Mouse (Mus musculus) forebrain, embryonic 14.5 days (tissue): ENCODE data around the gene Clcn1. TPM values are rescaled to one million over a fixed set of nuclear protein-coding genes. Genes with fewer than 3 reads are reported as not detected.
A peak's percentile ranks its signal among the peaks of the same experiment; 100 is the strongest.

Experiments used
- ATAC-seq: fragments of 200-750 bp; cut with Nextera tagmentation; 2 replicates; pipeline ENCODE4 v1.8.0; 2017; ENCODE audit warnings: mild to moderate bottlenecking, moderate library complexity
- DNase-seq: peaks from one replicate; pipeline ENCODE4 v3.0.0-alpha.2; 2015; ENCODE audit warnings: low spot score
- H3K27ac ChIP-seq: fragments of 300-500 bp; sonication (generic); 2 replicates; pipeline ENCODE4 v1.5.1; 2014; ENCODE audit warnings: low read depth, mild to moderate bottlenecking, control low read depth, low read length, moderate library complexity
- H3K27me3 ChIP-seq: fragments of 300-500 bp; sonication (generic); replicated peaks from 2 replicates; pipeline ENCODE4 v1.6.1; 2014; ENCODE audit warnings: low read length, control low read depth, mixed read lengths; ENCODE audit not compliant: control insufficient read depth, insufficient read depth
- H3K36me3 ChIP-seq: fragments of 300-500 bp; sonication (generic); 2 replicates; pipeline ENCODE4 v1.6.1; 2014; ENCODE audit warnings: low read length, control low read depth; ENCODE audit not compliant: control insufficient read depth, insufficient read depth
- H3K4me1 ChIP-seq: fragments of 300-500 bp; sonication (generic); 2 replicates; pipeline ENCODE4 v1.6.1; 2014; ENCODE audit warnings: antibody characterized with exemption, low read length, control low read depth; ENCODE audit not compliant: control insufficient read depth, insufficient read depth
- H3K4me2 ChIP-seq: fragments of 300-500 bp; sonication (generic); 2 replicates; pipeline ENCODE4 v1.6.1; 2014; ENCODE audit warnings: mild to moderate bottlenecking, control low read depth, low read length
- H3K4me3 ChIP-seq: fragments of 300-500 bp; sonication (generic); 2 replicates; pipeline ENCODE4 v1.5.1; 2014; ENCODE audit warnings: low read depth, low read length, control low read depth
- H3K9ac ChIP-seq: fragments of 300-500 bp; sonication (generic); 2 replicates; pipeline ENCODE4 v1.6.1; 2014; ENCODE audit warnings: mild to moderate bottlenecking, low read length, control low read depth, moderate library complexity
- H3K9me3 ChIP-seq: fragments of 300-500 bp; sonication (generic); replicated peaks from 2 replicates; pipeline ENCODE4 v1.6.1; 2016; ENCODE audit warnings: low read length, control low read depth, mixed read lengths; ENCODE audit not compliant: control insufficient read depth
- WGBS: fragments of 180-500 bp; shearing (Covaris S2); extraction: QIAGEN DNeasy Blood & Tissue Kit; methylation state at CpG from one replicate; pipeline ENCODE4 v1.1.7; 2014; 5-methylcytosine and 5-hydroxymethylcytosine counted together
- polyA plus RNA-seq: library from polyadenylated mRNA; unstranded; fragments of >200 nt; fragmentation: Nextera tagmentation; extraction: Ambion mirVana; gene quantifications from 2 replicates; pipeline ENCODE4 v1.2.1, GENCODE M21; 2014

The Clcn1 gene
- polyA plus RNA-seq, 1 experiment from 2014 or later, result 1.3 TPM

DNA sequence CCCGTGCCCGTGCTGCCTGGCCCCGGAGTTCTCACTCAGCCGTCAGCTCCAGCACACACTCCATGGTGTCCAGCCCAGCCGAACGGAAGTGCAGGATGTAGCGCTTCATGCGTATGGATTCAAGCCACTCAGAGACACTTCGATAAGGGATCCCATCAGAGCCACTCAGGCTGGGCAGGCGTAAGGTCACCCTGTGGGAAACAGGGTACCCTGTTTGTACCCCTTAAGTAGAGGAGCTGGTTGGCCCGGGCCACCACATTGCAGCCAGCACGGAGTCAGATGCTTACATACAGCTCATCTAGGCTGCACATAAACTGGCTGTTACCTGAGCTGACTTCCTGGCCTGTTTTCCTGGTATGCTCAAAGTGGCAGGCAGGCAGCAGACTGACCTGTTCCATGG lies 72.4 kb downstream of the Clcn1 start:
- H3K36me3 ChIP-seq, result peaks cover 50% of the 10 kb centered on the region
- H3K4me2 ChIP-seq, result no peak overlapping the region
- WGBS, result 97% methylated on average over 12 of the region's 12 CpGs
- no peak overlapping the region for H3K27ac ChIP-seq
- no peak for ATAC-seq
- H3K4me3 ChIP-seq, result no peak overlapping the region
- H3K9ac ChIP-seq, result no peak overlapping the region
- no peaks in the 10 kb centered on the region for H3K27me3 ChIP-seq
- peaks cover 6% of the 10 kb centered on the region for H3K4me1 ChIP-seq
- no peaks in the 10 kb centered on the region for H3K9me3 ChIP-seq
- DNase-seq, result no peak

DNA sequence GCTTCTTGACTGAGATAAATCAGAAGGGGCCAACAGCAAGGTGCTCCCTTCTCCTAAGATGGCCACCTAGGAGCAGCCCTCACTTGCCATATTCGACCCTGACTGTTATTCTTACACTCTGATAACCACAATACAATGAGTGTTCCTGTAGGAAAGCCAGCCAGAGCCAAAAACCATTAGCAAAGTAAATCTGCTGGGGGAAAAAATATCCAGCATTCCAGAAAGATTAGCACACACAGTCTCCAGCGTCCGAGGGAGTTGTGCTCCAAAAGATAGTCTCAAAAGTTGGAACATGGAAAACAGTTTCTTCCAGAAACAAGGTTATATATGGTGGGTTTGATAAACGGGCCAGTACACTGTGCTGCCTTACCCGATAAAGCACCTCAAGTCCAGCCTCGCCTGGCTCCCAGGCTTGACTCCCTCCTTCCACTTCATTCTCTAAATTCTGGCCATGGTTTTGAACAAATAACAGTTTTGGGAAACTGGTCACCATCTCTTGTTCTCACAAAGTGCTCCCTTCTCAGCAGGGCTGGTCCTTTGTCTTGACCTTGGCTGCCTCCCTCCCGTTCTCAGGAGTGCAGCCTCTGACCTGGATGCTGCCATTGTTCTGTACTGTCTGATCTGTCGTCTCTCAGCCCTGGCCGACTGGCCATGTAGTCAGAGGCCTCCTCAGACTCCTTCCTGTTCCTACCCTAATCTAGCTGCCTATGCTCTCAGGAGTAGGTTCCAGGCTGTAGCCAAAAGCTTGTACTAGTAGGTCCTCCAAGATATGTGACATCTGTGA lies 73.1 kb downstream of the Clcn1 start:
- WGBS, result 76% methylated on average over 9 of the region's 9 CpGs
- no peaks in the 10 kb centered on the region for H3K27me3 ChIP-seq
- no peak overlapping the region for H3K27ac ChIP-seq
- H3K9me3 ChIP-seq, result no peaks in the 10 kb centered on the region
- H3K4me1 ChIP-seq, result no peaks in the 10 kb centered on the region
- ATAC-seq (no peak), DNase-seq (no peak)
- no peak overlapping the region for H3K9ac ChIP-seq
- H3K4me2 ChIP-seq, result no peak overlapping the region
- no peak overlapping the region for H3K4me3 ChIP-seq
- peaks cover 50% of the 10 kb centered on the region for H3K36me3 ChIP-seq

DNA sequence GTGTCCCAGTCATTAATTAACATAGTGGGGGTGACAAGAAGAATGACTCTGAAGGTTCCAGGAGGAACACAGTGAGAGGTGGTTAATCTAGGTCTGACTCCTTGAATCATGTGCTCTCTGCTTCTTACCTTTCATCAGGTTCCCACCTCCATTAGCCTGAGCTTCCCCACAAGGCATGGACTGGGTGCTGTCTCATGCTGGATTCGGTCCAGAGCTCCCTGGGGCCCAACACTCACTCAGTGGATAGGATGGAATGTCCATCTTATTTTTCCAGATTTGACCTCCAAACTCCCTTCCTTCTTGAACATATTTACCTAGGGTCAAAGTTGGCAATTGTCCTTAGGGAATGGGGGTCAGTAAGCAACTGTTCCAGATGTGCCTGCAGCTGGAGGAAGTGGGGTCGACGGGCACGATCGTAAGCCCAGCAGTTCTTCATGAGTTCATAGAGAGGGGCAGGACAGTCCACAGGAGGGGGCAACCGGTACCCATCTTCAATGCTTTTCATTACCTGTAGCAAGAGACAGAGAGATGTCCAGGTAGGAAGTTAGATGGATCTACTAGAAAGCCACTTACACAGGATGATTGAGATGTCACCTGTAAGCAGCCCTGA lies 73.9 kb downstream of the Clcn1 start:
- Histone ChIP-seq H3K4me2 (no peak overlapping the region), H3K4me3 (no peak overlapping the region), H3K27me3 (no peaks in the 10 kb centered on the region), H3K36me3 (peaks cover 48% of the 10 kb centered on the region), H3K9me3 (no peaks in the 10 kb centered on the region), H3K4me1 (no peaks in the 10 kb centered on the region), H3K27ac (no peak overlapping the region), H3K9ac (no peak overlapping the region)
- DNase-seq (no peak), ATAC-seq (no peak)
- 90% methylated on average over 6 of the region's 6 CpGs for WGBS

DNA sequence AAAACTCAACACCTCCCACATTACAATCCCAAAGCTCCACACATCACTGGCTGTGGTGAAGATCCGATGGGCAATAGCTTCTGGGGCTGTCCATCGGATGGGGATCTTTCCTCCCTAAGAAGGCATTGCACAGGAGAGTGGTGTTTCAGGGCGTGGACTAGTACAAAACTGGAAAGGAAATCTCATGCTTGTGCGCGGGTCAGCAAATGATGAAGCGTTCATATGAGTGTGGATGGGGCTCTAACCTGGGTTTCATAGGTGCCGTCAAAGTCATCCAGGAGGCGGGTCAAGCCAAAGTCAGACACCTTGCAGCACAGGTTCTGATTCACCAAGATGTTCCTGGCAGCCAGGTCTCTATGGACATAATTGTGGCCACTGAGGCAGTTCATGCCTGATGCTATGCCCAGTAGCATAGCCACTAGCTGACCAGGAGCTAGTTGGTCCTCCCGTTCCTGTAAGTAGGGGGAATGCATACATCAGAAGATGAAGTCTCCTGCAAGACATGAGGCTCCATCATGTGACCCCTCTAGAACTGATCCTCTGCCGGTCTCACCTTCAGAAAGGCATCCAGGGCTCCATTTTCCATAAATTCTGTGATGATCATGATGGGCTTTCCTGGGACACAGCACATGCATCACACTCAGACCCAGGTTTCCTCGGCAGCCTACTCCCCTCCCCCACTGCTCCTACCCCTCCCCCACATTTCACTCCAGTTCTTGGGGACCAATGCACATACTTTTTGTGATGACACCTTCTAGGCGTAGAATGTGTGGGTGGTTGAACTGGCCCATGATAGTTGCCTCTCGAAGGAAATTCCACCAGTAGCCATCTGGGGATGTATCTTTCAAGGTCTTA lies 74.8 kb downstream of the Clcn1 start:
- ATAC-seq, result no peak
- 94% methylated on average over 13 of the region's 13 CpGs for WGBS

DNA sequence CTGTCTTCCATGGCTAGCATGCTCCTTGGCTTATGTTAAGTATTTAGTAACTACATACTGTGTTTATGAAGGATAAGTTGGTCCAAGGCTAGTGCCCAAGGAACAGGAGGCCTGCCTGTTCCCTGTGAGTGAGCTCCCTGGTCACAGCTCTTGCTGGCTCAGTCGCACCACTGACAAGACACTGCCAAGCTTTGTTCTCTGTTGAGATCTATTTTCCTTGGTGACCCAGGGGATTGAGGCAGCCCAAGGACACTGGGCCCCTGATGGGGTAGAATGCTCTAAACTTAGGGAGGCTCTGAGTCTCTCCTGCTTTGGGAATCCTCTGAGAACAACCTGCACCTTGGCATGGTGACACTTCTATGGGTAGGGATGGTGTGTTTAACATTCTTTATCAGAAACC lies 75.6 kb downstream of the Clcn1 start:
- Histone ChIP-seq H3K4me2 (no peak overlapping the region), H3K27ac (no peak overlapping the region), H3K36me3 (peaks cover 31% of the 10 kb centered on the region), H3K4me3 (no peak overlapping the region), H3K27me3 (no peaks in the 10 kb centered on the region), H3K9me3 (no peaks in the 10 kb centered on the region), H3K9ac (no peak overlapping the region), H3K4me1 (no peaks in the 10 kb centered on the region)
- ATAC-seq (no peak), DNase-seq (no peak)
- WGBS, result 62% methylated on average over 1 of the region's 1 CpGs

More for the DNA sequence above, 74.8 kb downstream of the Clcn1 start:
- no peaks in the 10 kb centered on the region for H3K9me3 ChIP-seq
- H3K36me3 ChIP-seq, result peaks cover 39% of the 10 kb centered on the region
- H3K4me3 ChIP-seq, result no peak overlapping the region
- no peak overlapping the region for H3K9ac ChIP-seq
- no peaks in the 10 kb centered on the region for H3K27me3 ChIP-seq
- no peak overlapping the region for H3K4me2 ChIP-seq
- H3K4me1 ChIP-seq, result no peaks in the 10 kb centered on the region
- no peak overlapping the region for H3K27ac ChIP-seq
- DNase-seq, result no peak

DNA sequence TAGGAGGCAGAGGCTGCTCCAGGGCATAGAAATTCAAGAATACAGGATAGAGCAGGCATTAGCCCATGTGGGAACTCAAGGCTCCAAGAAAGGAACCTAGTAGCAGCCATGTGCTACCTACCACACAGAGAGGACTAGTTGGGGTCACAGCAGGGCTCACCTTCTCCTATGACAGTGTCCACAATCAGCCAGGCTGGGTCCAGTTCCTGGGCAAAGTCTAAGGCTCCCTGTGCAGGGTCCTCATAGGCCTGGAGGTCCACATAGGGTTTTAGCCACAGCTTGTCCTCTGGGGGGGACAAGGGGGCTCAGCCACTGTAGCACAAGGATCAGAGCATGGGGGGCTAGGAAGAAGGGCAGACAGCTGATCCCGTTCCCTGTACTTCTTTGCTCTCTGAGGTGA lies 76.0 kb downstream of the Clcn1 start:
- Histone ChIP-seq H3K4me2 (no peak overlapping the region), H3K4me1 (no peaks in the 10 kb centered on the region), H3K9me3 (no peaks in the 10 kb centered on the region), H3K27ac (no peak overlapping the region), H3K27me3 (no peaks in the 10 kb centered on the region), H3K36me3 (peaks cover 27% of the 10 kb centered on the region), H3K9ac (no peak overlapping the region), H3K4me3 (no peak overlapping the region)
- no peak for ATAC-seq
- WGBS, result 76% methylated on average over 1 of the region's 1 CpGs
- DNase-seq, result no peak

DNA sequence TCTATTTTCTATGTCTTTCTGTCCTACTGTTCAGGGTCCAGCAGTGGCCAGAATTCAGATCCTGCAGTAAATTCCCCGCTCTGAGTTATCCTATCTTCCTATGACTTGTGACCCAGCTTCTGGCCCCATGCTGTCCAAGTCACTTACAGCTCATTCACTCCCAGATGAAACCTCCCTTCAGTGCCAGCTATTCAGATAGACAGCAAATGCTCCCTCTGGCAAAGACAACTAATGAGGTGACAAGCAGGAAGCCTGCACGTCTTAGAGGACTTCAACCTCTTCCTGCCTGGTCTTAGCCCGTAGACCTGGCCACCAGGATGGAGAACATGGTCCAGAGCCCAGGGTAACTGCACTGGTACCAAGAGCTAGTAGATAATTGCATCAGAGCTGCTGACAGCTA lies 76.5 kb downstream of the Clcn1 start:
- Histone ChIP-seq H3K27me3 (no peaks in the 10 kb centered on the region), H3K9me3 (no peaks in the 10 kb centered on the region), H3K9ac (no peak overlapping the region), H3K4me2 (no peak overlapping the region), H3K4me1 (no peaks in the 10 kb centered on the region), H3K27ac (no peak overlapping the region), H3K36me3 (peaks cover 22% of the 10 kb centered on the region), H3K4me3 (no peak overlapping the region)
- 0 out of 2 replicates have a peak, but pooled peaks have one; percentile 35 for ATAC-seq
- 45% methylated on average over 3 of the region's 3 CpGs for WGBS
- DNase-seq, result no peak

DNA sequence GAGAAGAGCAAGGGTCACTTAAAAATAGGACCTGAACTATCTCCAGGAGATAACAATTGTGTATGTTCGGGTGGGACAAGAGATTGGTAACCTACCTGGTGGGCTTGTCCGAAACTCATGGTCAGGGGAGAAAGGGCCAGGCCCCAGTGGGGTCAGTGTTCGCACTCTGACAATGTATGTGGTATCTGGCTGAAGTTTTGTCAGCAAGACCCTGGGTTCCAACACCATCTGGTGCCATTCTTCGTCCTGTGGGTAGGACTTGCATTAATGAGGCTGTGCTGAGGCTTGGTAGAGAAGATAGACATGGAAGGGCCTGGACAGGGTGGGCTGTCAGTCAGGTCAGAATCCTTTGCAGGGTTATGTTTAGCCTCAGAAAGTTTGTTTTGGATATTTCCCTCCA lies 77.6 kb downstream of the Clcn1 start:
- WGBS, result 93% methylated on average over 4 of the region's 4 CpGs
- Histone ChIP-seq H3K4me3 (no peak overlapping the region), H3K9me3 (no peaks in the 10 kb centered on the region), H3K4me1 (no peaks in the 10 kb centered on the region), H3K27me3 (no peaks in the 10 kb centered on the region), H3K27ac (no peak overlapping the region), H3K36me3 (peaks cover 11% of the 10 kb centered on the region), H3K9ac (no peak overlapping the region), H3K4me2 (no peak overlapping the region)
- DNase-seq, result no peak
- ATAC-seq, result no peak
